Mouse (Mus musculus) forelimb bud, embryonic 11.5 days (tissue): ENCODE data around the gene Trpm1.
"Not testable (repeated sequence)": the region's sequence is repeated elsewhere in the genome, so short reads cannot be mapped to it uniquely, and the experiment has no call there.

Experiments
- DNase-seq: peaks from one replicate; pipeline ENCODE4 v3.0.0-alpha.2; 2012; ENCODE audit warnings: low read depth, low spot score

Gene Trpm1

GRCm38 (mm10) chr7:64153535-64153934 is at the start of gene Trpm1:
Gene Trpm1 (plus strand): TSS chr7:64153835.
- no peak for DNase-seq

- DNase-seq, result no peak
These were observed 31.4 kb upstream of the Trpm1 start for GRCm38 (mm10) chr7:64122131-64122715.

DNA sequence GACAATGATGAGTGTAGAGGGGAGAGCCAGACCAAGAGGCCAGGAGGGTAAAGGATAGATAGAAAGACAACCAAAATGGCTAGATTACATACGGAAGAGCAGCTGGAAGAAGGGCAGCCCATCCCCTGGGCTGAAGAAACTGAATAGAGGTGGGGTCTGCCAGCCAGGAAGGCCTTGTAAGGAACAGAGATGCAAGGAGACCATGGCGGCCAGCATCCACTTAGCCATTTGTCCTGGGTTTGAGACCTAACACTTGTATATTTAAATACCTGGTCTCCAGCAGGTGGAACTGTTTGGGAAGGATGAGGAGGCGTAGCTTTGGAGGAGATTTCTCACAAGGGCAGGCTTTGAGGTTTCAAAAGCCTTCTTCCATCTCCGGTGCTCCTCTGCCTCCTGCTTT is 29.9 kb upstream of the Trpm1 start:
- no peak for DNase-seq

- not testable (repeated sequence) for DNase-seq
These were observed 27.6 kb upstream of the Trpm1 start for GRCm38 (mm10) chr7:64125994-64126393.

- no peak for DNase-seq
These were observed 13.8 kb upstream of the Trpm1 start for GRCm38 (mm10) chr7:64139866-64140265.

- DNase-seq, result no peak
These were observed 12.2 kb upstream of the Trpm1 start for GRCm38 (mm10) chr7:64141301-64142032.

- no peak for DNase-seq
These were observed 4.3 kb upstream of the Trpm1 start for GRCm38 (mm10) chr7:64149337-64149736.

DNA sequence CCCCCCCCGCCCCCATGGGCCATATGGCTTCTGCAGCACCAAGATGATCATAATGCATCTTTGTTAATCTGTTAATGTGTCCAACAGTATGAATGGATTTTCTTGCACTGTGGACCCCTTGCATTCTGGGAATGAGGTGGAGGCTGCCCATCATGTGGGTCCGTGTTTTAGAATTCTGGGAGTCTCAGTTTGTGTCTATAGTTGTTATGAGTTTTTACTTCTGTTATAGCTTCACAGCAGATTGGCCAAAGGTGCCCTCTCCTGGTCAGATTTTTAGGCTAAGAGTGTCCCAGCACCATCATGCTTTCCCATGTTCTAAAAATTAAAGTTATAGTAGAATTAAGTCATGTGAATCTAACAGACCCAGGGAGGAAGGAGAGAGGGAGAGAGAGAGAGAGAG is 3.9 kb upstream of the Trpm1 start:
- DNase-seq, result no peak

- no peak for DNase-seq
These were observed 3.1 kb upstream of the Trpm1 start for GRCm38 (mm10) chr7:64150436-64151080.

GRCm38 (mm10) chr7:64155226-64155625 is 1.6 kb downstream of the Trpm1 start:
- DNase-seq, result no peak

GRCm38 (mm10) chr7:64155687-64156086 is 2.1 kb downstream of the Trpm1 start:
- peak; percentile 51 for DNase-seq

DNA sequence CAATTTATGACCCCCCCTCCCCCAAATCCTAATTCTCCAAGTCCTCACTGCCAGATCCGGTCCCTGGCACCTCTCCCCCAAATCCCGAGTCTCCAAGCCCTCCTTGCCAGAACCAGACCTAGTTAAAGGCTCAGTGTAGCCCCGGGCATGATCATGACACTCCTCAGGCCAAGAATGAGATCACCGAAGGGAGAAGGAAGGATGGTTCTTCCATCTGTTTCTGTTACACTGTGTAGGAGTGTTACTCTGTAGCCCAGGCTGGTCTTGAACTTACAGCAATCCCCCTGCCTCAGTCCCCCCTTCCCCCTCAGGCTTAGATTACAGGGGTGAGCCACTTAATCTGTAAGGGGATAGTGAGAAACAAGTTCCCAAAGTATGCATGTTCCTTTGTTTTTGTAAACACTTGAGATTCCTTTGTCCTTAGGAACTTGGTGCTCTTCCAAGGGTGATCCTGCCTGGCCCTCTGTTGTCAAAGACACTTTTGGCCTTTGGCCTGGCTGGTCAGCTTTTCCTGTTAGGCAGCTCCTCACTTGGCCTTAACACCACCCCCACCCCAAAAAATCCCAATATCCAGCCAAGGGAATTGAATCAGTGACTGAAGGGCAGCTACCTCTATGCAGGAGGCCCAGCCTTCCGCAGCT is 2.8 kb downstream of the Trpm1 start:
- DNase-seq, result no peak

- no peak for DNase-seq
These were observed 3.5 kb downstream of the Trpm1 start for GRCm38 (mm10) chr7:64156918-64157690.

GRCm38 (mm10) chr7:64158281-64159055 is 4.8 kb downstream of the Trpm1 start:
- DNase-seq, result no peak

GRCm38 (mm10) chr7:64159056-64159542 is 5.5 kb downstream of the Trpm1 start:
- no peak for DNase-seq

GRCm38 (mm10) chr7:64159612-64160591 is 6.3 kb downstream of the Trpm1 start:
- DNase-seq, result no peak

- DNase-seq, result no peak
These were observed 7.3 kb downstream of the Trpm1 start for GRCm38 (mm10) chr7:64160737-64161470.

DNA sequence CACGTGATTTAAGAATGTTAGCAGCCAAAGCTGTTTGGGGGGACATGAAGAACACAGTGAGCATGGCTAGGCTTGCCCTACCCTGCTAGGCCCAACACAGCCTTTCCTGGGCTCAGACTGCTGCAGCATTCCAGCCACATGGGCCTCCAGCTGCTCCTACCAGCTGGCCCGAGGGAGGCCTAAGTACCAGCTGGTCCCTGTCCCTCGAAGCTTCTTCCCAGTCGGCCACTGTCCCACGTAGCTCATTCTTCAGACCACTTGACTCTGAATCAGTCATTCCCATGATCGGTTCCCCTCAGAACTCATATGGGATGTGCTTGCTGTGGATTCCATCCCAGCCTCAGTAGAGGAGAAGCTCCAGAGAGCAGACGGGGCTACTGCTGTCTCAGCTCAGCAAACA is 8.4 kb downstream of the Trpm1 start:
- DNase-seq, result no peak

GRCm38 (mm10) chr7:64163086-64163485 is 9.5 kb downstream of the Trpm1 start:
- DNase-seq, result no peak
